Mouse (Mus musculus) erythroblast, embryonic 14.5 days (primary cell): ENCODE results near the gene Fam49a.

ENCODE experiments used
- GATA1 ChIP-seq: IDR thresholded peaks from 2 replicates; pipeline ENCODE4 v1.6.1; 2012; ENCODE audit warnings: low read length, inconsistent platforms, mixed read lengths
- TAL1 ChIP-seq: IDR thresholded peaks from 3 replicates; pipeline ENCODE4 v1.6.1; 2012; ENCODE audit warnings: low read length, inconsistent platforms, mixed read lengths

GRCm38 (mm10) chr12:12356946-12357345 lies 95.0 kb downstream of the Fam49a start:
- TF ChIP-seq GATA1 (no peak), TAL1 (no peak)
